Mouse (Mus musculus) limb, embryonic 10.5 days (tissue): ENCODE measurements around the gene Tlr12. TPM values are rescaled to one million over a fixed set of nuclear protein-coding genes. Genes with fewer than 3 reads are reported as not detected.
"Not testable (repeated sequence)": the region's sequence is repeated elsewhere in the genome, so short reads cannot be mapped to it uniquely, and the experiment has no call there.

ENCODE experiments used
- DNase-seq: peaks from one replicate; pipeline ENCODE4 v3.0.0-alpha.2; 2017; ENCODE audit warnings: low spot score
- H3K27ac ChIP-seq: fragments of 300-500 bp; sonication (generic); 2 replicates; pipeline ENCODE4 v1.5.1; 2016; ENCODE audit warnings: mild to moderate bottlenecking
- H3K27me3 ChIP-seq: fragments of 300-500 bp; sonication (generic); 2 replicates; pipeline ENCODE4 v1.6.1; 2016; ENCODE audit warnings: low read depth, mild to moderate bottlenecking; ENCODE audit not compliant: poor library complexity, severe bottlenecking
- H3K36me3 ChIP-seq: fragments of 300-500 bp; sonication (generic); 2 replicates; pipeline ENCODE4 v1.6.1; 2016; ENCODE audit warnings: mild to moderate bottlenecking, moderate library complexity
- H3K4me1 ChIP-seq: fragments of 300-500 bp; sonication (generic); 2 replicates; pipeline ENCODE4 v1.6.1; 2016
- H3K4me3 ChIP-seq: fragments of 300-500 bp; sonication (generic); 2 replicates; pipeline ENCODE4 v1.5.1; 2016; ENCODE audit warnings: mild to moderate bottlenecking, moderate library complexity
- H3K9me3 ChIP-seq: fragments of 300-500 bp; sonication (generic); replicated peaks from 2 replicates; pipeline ENCODE4 v1.6.1; 2016; ENCODE audit warnings: mild to moderate bottlenecking
- WGBS: fragments of 180-500 bp; shearing (Covaris S2); methylation state at CpG from one replicate; pipeline ENCODE4 v1.1.7; 2016; 5-methylcytosine and 5-hydroxymethylcytosine counted together
- polyA plus RNA-seq: library from polyadenylated mRNA; unstranded; fragments of >200 nt; fragmentation: Nextera tagmentation; extraction: Ambion mirVana; gene quantifications from 2 replicates; pipeline ENCODE4 v1.2.1, GENCODE M21; 2016

The Tlr12 gene
- polyA plus RNA-seq, 1 experiment from 2014 or later, result 1.3 TPM

DNA sequence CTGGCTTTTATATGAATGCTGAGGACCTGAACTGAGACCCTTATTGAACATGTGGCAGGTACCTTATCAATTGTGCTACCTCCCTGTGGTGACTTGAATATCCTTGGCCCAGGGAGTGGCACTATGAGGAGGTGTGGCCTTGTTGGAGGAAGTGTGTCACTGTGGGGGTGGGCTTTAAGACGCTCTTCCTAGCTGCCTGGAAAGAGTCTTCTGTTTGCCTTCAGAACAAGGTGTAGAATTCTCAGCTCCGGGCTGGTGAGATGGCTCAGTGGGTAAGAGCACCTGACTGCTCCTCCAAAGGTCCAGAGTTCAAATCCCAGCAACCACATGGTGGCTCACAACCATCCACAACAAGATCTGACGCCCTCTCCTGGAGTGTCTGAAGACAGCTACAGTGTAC, 6.7 kb downstream of the Tlr12 start:
- peaks cover 11% of the 10 kb centered on the region; the same call in 1 of the 2 replicates for H3K36me3 ChIP-seq
- not testable (repeated sequence) for DNase-seq, H3K4me3 ChIP-seq, H3K27ac ChIP-seq, H3K9me3 ChIP-seq
- H3K4me1 ChIP-seq, result peaks cover 29% of the 10 kb centered on the region
- H3K27me3 ChIP-seq, result 0 out of 2 replicates have a peak, but pooled peaks cover 14% of the 10 kb centered on the region
- 82% methylated on average over 3 of the region's 3 CpGs for WGBS

DNA sequence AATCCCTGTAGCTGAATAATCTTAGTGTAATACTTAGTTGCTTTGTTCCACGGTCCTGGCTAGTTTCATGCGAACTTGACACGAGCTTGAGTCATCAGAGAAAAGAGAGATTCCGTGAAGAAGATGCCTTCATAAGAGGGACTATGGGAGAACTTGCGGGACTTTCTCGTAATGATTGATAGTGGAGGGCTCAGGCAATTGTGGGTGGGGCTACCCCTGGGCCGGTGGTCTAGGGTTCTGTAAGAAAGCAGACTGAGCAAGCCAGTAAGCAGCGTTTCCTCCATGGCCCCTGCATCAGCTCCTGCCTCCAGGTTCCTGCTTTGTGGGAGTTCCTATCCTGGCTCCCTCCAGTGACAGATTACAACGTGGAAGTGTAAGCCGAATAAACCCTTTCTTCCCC, 7.7 kb downstream of the Tlr12 start:
- Histone ChIP-seq H3K27ac (no peak overlapping the region), H3K9me3 (no peaks in the 10 kb centered on the region), H3K27me3 (0 out of 2 replicates have a peak, but pooled peaks cover 4% of the 10 kb centered on the region), H3K4me1 (peaks cover 23% of the 10 kb centered on the region), H3K36me3 (peaks cover 18% of the 10 kb centered on the region), H3K4me3 (peak overlapping the region; percentile 84)
- WGBS, result 30% methylated on average over 10 of the region's 10 CpGs
- no peak for DNase-seq

DNA sequence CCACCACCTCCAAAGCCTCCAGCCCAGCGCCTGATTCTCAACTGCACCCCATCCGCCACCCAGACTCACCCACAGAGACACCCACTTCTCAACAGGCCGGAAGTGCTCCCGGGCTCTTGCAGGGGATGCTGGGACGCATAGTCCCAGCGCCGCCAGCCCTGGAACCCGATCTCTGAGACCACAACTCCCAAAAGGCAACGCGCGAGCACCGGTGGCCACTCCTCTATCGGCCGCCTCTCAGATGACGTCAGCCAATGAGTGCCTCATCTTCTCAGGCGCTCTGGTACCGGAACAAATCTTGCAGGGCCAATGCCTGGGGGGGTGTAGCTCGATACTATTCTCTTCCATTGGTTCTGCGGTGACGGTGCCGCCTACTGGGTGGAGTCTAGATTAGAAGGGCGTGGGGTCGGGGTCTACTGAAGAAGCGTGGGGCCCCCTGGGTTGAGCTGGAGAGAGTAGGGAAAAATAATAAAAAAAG, 8.5 kb downstream of the Tlr12 start, which contains the start of gene Zscan20:
TSS of gene Zscan20 (minus strand) at position 174 of the 478 bp plus-strand sequence.
- H3K27me3 ChIP-seq, result no peaks in the 10 kb centered on the region
- H3K9me3 ChIP-seq, result no peaks in the 10 kb centered on the region
- H3K27ac ChIP-seq, result peak within 1 kb of the TSS; percentile 92
- peak; percentile 94 for DNase-seq
- under 1% methylated on average over 24 of the region's 24 CpGs for WGBS
- peaks cover 18% of the 10 kb centered on the region for H3K4me1 ChIP-seq
- peaks cover 20% of the 10 kb centered on the region for H3K36me3 ChIP-seq
- H3K4me3 ChIP-seq, result peak within 1 kb of the TSS; percentile 84

DNA sequence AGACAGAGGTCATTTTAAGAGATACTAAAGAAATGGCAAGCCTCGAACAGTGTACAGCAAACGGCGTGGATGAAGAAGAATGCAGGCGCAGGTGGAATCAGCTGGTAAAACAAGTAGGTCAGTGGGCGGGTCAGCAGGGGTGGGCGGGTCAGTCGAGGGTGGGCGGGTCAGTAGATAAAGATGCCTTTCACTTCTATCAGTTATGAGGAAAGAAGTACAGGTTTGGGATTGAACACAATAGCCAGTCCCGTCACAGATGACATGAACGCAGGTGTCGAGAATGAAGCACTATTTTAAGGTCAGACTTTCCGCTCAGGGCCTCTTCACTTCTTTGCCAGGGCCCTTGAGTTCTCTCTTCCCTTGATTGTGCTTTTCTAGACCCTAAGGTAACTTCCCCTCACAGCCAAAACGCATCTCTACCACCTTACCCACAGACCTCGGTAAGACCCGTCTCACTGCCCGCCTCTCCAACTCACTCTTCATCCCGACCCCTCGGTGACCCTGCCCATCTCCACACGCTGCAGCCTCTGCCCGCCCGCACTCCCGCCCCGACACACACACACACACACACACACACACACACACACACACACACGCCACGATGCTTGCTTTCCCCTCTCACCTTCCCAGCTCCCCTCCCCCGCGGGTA, 9.0 kb downstream of the Tlr12 start:
- WGBS, result 13% methylated on average over 27 of the region's 27 CpGs
- H3K27ac ChIP-seq, result peak overlapping the region; percentile 92
- H3K4me3 ChIP-seq, result peak overlapping the region; percentile 84
- no peaks in the 10 kb centered on the region for H3K9me3 ChIP-seq
- H3K27me3 ChIP-seq, result no peaks in the 10 kb centered on the region
- no peak for DNase-seq
- peaks cover 18% of the 10 kb centered on the region for H3K4me1 ChIP-seq
- peaks cover 25% of the 10 kb centered on the region for H3K36me3 ChIP-seq

DNA sequence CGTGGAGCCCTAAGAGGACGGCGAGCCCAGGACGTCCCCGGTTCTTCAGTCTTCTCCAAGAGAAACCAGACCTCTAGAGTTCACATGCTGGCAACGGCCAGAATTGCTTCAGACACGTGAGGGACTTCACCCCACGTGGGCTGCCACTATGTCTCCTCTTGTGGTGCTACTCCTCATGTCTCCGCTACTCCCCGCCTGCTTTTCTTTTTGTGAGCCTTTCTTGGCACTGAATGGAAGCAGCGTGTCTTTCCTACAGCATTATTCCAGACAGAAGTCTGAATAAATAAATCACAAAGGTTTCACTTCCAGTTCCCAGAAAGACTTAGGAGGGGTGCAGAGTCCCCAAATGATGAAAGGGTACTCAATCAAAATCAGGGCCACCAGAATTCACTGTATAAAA, 10.8 kb downstream of the Tlr12 start:
- DNase-seq, result no peak
- Histone ChIP-seq H3K36me3 (peaks cover 43% of the 10 kb centered on the region), H3K4me1 (peaks cover 18% of the 10 kb centered on the region), H3K4me3 (no peak overlapping the region), H3K9me3 (no peaks in the 10 kb centered on the region), H3K27me3 (no peaks in the 10 kb centered on the region), H3K27ac (no peak overlapping the region)
- 93% methylated on average over 11 of the region's 11 CpGs for WGBS

DNA sequence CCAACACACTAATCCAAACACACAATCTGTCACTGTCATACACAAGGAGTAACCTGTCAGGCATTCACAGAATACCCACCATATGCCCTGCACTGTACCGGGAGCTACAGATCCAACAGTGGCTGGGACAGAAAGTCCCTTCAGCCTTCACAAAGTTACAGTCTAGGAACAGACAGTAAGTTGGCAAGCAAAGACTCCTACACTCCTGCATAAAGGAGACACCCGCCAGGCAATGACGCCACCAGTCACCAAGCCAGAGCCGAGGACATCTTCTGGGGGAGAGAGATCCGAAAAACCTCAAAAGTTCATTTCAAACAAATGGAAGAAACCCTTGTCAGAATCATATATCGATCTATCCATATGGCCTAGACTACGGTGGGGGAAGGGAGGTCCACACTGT, 11.8 kb downstream of the Tlr12 start:
- H3K4me3 ChIP-seq, result no peak overlapping the region
- peaks cover 18% of the 10 kb centered on the region for H3K4me1 ChIP-seq
- 96% methylated on average over 7 of the region's 7 CpGs for WGBS
- H3K27ac ChIP-seq, result no peak overlapping the region
- H3K36me3 ChIP-seq, result peaks cover 54% of the 10 kb centered on the region
- no peaks in the 10 kb centered on the region for H3K27me3 ChIP-seq
- no peak for DNase-seq
- H3K9me3 ChIP-seq, result no peaks in the 10 kb centered on the region

DNA sequence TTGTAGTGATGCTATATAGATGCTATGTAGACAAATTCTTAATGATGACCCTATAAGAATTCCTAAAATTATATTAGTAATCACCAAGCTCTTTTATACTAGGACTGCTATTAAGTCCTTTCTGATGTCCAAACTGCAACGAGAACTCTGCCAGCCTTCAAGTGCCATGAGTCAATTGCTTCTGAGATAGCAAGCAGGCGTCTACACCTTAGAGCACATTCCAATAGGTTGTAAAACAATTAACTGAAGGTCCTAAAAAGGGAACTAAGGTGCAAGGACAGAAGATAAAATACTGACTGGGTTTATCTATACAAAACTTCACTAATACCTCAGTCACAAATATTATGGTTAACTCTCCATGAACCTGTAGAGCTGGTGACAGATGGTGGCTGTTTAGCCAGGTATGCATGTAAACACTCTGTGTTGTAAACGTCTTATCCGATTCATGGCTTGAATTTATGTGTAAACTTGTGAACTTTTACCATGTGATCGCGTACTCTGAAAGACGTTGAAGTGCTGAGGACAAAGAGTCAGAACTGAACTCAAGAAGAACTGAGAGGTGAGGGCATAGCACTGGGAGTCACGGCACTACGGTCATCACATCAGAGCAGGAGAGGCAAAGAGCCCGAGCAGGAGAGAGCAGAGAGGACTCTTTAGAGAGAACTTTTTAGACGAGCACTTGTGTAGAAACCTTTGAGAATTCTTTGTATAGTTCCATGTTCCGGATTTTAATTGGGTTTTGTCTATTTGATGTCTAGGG, 20.4 kb downstream of the Tlr12 start:
- DNase-seq, result no peak
- H3K36me3 ChIP-seq, result peaks cover 49% of the 10 kb centered on the region
- 52% methylated on average over 12 of the region's 12 CpGs for WGBS
- H3K27ac ChIP-seq, result no peak overlapping the region
- no peaks in the 10 kb centered on the region for H3K4me1 ChIP-seq
- H3K4me3 ChIP-seq, result no peak overlapping the region
- no peaks in the 10 kb centered on the region for H3K9me3 ChIP-seq
- H3K27me3 ChIP-seq, result no peaks in the 10 kb centered on the region

DNA sequence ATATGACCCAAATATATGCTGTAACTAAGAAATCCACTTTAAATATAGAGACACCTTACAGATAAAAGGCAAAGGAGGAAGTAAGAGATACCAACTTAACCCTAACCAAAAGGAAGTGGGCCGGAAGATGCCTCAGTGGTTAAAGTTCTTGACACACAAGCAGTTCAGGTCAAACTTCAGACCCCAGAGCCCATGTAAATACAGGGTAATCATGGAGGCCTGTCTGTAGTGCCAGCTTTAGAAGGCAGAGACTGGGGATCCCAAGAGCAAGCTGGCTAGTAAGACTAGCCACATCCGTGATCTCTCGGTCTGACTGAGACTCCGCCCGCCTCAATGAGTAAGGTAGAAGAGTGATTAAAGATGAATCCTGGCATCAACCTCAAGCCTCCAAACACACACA, 24.4 kb downstream of the Tlr12 start:
- Histone ChIP-seq H3K27me3 (no peaks in the 10 kb centered on the region), H3K4me3 (no peak overlapping the region), H3K36me3 (peaks cover 47% of the 10 kb centered on the region), H3K4me1 (no peaks in the 10 kb centered on the region), H3K27ac (no peak overlapping the region), H3K9me3 (no peaks in the 10 kb centered on the region)
- 96% methylated on average over 5 of the region's 5 CpGs for WGBS
- DNase-seq, result no peak

DNA sequence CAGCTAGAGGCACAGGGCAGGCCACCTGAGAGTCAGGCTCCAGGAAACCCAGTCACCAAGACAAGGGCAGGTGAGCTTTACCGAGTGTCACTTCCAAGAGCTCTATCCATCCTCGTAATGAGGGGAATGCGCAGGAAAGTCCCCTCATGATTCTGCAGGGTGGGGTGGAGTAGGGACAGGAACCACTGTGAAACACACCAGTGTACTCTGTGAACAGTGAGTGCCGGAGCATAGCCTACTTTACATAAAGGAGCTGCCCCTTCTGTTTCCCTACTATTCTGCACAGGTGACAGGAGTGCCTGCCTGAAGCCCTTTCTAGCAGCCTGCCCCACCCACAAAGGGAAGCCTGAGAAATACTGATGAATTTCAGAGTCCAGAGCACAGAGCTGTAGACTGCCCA, 25.1 kb downstream of the Tlr12 start:
- Histone ChIP-seq H3K36me3 (peaks cover 48% of the 10 kb centered on the region), H3K4me3 (no peak overlapping the region), H3K4me1 (no peaks in the 10 kb centered on the region), H3K27ac (no peak overlapping the region), H3K27me3 (no peaks in the 10 kb centered on the region), H3K9me3 (no peaks in the 10 kb centered on the region)
- DNase-seq, result no peak
- WGBS, result 90% methylated on average over 4 of the region's 4 CpGs

DNA sequence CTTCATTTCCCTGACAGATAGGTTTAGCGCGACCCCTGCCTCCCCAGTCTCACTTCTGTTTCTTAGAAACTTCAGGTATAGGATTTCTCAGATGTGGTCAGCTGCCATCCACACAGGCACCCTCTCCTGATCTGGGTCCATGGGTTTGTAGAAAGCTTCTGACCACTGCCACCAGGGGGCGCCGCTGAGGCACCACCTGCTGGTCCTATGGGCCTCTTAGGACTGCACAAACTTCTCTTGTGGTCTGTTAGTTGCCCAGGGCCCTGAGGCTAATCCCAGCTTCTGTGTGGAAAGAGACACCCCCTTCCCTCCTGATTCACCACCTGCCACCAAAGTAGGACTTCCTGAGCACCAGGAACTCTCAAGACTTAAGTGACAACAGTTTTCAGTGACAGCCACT, 39.2 kb downstream of the Tlr12 start:
- H3K4me3 ChIP-seq, result no peak overlapping the region
- DNase-seq, result peak; percentile 48
- H3K9me3 ChIP-seq, result peaks cover 15% of the 10 kb centered on the region
- H3K27me3 ChIP-seq, result no peaks in the 10 kb centered on the region
- peaks cover 61% of the 10 kb centered on the region for H3K36me3 ChIP-seq
- WGBS, result 55% methylated on average over 4 of the region's 4 CpGs
- no peaks in the 10 kb centered on the region for H3K4me1 ChIP-seq
- H3K27ac ChIP-seq, result no peak overlapping the region

DNA sequence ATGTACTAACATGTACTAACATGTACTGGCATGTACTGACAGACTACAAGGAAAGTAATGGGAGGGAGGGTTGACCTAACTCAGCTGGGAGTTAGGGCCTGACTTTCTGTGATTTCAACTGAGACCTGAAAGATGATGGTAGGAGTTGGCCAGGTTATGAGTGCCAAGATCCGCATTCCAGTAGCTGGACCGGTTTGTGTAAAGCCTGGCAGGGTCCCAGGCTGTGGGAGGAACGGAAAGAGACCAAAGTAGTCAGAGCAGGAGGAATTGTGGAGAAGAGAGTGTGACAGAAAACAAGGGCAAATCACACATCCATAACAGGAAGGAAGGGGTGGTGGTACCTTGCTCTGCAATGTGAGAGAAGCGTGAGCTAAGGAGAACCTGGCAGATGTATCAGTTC, 42.6 kb downstream of the Tlr12 start:
- H3K27me3 ChIP-seq, result no peaks in the 10 kb centered on the region
- no peak for DNase-seq
- H3K36me3 ChIP-seq, result peaks cover 27% of the 10 kb centered on the region
- no peak overlapping the region for H3K27ac ChIP-seq
- WGBS, result 93% methylated on average over 4 of the region's 4 CpGs
- no peak overlapping the region for H3K4me3 ChIP-seq
- no peaks in the 10 kb centered on the region for H3K9me3 ChIP-seq
- H3K4me1 ChIP-seq, result no peaks in the 10 kb centered on the region
